Mouse (Mus musculus) small intestine, adult 2 months (tissue): ENCODE measurements around the gene Phf20.

Experiments used
- CTCF ChIP-seq: fragments of 200-500 bp; IDR thresholded peaks from 2 replicates; pipeline ENCODE4 v1.5.1; 2012; ENCODE audit warnings: low read depth, mild to moderate bottlenecking, control low read depth, inconsistent platforms, low read length, moderate library complexity, mixed read lengths; ENCODE audit not compliant: insufficient replicate concordance, insufficient read length; ENCODE audit errors: extremely low read depth
- POLR2A ChIP-seq: fragments of 200-500 bp; IDR thresholded peaks from 2 replicates; pipeline ENCODE4 v1.6.1; 2012; ENCODE audit warnings: low read depth, mild to moderate bottlenecking, control low read depth, inconsistent platforms, low read length, moderate library complexity

- TF ChIP-seq CTCF (no peak), POLR2A (no peak)
Observed at GRCm38 (mm10) chr2:156231340-156231739, 35.1 kb downstream of the Phf20 start.
